Mouse (Mus musculus): ENCODE results near the gene Tfap2c. TPM values are rescaled to one million over a fixed set of nuclear protein-coding genes. Genes with fewer than 3 reads are reported as not detected.
A peak's percentile ranks its signal among the peaks of the same experiment; 100 is the strongest.

Gene Tfap2c
- polyA plus RNA-seq, 1 experiment = 5.2 TPM

GRCm38 (mm10) chr2:172589048-172589447, 39.7 kb downstream of the Tfap2c start:
- DNase-seq (ENCODE audit: low read depth) = no peak
- TF ChIP-seq CTCF (IDR thresholded peaks at IDR 0.05; ENCODE audit: borderline replicate concordance, extremely low read depth, insufficient read depth, insufficient read length) (no peak), POLR2A (IDR thresholded peaks at IDR 0.05; ENCODE audit: borderline replicate concordance, extremely low read depth, insufficient read depth, insufficient read length, poor library complexity, severe bottlenecking) (no peak)

DNA sequence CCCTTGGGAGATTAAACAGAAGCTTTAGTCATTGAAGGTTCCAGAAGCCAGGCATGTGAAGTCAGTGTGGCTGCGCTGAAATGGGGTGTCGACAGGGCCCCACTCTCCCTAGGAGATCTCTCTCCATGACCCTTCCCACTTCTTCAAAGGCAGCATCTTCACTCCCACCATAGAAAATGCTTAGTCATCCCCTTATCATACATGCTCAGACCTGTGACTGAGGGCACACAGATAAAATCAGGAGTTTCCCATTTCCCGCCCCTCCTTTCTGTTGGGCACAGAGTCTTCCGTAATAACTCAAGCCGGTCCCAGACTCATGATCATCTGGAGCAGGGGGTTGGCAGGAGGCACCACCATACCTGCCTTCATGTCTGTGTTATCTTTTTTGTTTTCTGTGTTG, 41.4 kb downstream of the Tfap2c start:
- DNase-seq (ENCODE audit: low read depth) = no peak
- TF ChIP-seq CTCF (IDR thresholded peaks at IDR 0.05; ENCODE audit: borderline replicate concordance, extremely low read depth, insufficient read depth, insufficient read length) = no peak
- TF ChIP-seq POLR2A (IDR thresholded peaks at IDR 0.05; ENCODE audit: borderline replicate concordance, extremely low read depth, insufficient read depth, insufficient read length, poor library complexity, severe bottlenecking) = no peak

DNA sequence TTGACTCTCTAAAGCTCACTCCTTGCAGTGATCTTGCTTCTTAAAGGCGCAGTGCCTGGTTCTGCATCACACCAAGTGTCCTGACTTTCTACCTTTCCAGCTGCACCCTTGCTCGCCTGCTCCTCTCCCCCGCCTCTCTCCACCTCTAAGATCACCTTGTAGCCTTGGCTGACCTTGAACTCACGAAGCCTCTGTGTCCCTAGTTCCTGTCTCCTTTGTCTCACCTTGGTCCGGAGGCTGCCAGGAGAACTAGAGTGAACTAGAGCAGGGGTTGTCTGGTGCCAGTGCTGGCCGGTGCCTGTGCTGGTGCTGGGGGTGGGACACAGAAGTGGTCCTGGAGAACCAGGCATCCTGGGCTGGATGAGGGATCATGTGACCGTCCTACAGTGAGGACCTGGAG, 44.9 kb downstream of the Tfap2c start:
- no peak for TF ChIP-seq POLR2A (IDR thresholded peaks at IDR 0.05; ENCODE audit: borderline replicate concordance, extremely low read depth, insufficient read depth, insufficient read length, poor library complexity, severe bottlenecking)
- TF ChIP-seq CTCF (IDR thresholded peaks at IDR 0.05; ENCODE audit: borderline replicate concordance, extremely low read depth, insufficient read depth, insufficient read length) = no peak
- no peak for DNase-seq (ENCODE audit: low read depth)

DNA sequence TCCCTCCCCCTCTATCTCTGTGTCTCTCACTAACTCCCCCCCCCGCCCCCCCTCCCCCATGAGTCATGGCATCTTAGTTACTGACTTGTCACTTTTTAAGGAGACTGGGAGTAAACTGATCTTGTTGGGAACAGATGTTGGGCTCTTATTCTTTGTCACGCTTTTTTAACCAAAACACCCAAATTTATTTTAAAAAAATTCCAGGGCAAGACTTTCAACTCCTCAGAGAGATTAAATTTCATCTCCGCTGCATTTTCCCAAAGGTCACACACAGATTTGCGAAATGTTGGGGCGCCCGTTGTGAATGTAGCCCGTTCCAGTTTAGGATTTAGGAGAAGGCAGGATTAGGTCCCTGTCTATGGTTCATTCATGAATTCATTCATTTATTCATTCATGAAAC, 47.7 kb downstream of the Tfap2c start:
- TF ChIP-seq CTCF (IDR thresholded peaks at IDR 0.05; ENCODE audit: borderline replicate concordance, extremely low read depth, insufficient read depth, insufficient read length) = no peak
- no peak for TF ChIP-seq POLR2A (IDR thresholded peaks at IDR 0.05; ENCODE audit: borderline replicate concordance, extremely low read depth, insufficient read depth, insufficient read length, poor library complexity, severe bottlenecking)

GRCm38 (mm10) chr2:172597881-172598280, 48.5 kb downstream of the Tfap2c start:
- no peak for DNase-seq (ENCODE audit: low read depth)
- TF ChIP-seq CTCF (IDR thresholded peaks at IDR 0.05; ENCODE audit: borderline replicate concordance, extremely low read depth, insufficient read depth, insufficient read length) (no peak), POLR2A (IDR thresholded peaks at IDR 0.05; ENCODE audit: borderline replicate concordance, extremely low read depth, insufficient read depth, insufficient read length, poor library complexity, severe bottlenecking) (no peak)

More for the DNA sequence above, 47.7 kb downstream of the Tfap2c start:
- DNase-seq (ENCODE audit: low read depth) = no peak

DNA sequence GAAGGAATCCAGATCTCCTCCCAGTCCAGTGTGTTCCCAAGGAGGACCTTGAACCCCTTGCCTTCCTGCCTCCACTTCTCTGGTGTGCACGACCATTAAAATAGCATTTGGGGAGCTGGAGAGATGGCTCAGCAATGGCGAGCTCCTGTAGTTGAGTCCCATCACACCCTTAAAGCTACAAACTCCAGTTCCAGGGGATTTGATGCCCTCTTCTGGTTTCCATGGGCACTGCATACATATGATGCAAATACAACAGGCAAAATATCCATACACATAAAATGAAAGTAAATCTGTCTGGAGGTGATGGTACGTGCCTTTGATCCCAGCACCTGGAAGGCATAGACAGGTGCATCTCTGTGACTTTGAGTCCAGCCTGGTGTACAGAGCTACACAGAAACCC, 55.2 kb downstream of the Tfap2c start:
- no peak for DNase-seq (ENCODE audit: low read depth)
- TF ChIP-seq POLR2A (IDR thresholded peaks at IDR 0.05; ENCODE audit: borderline replicate concordance, extremely low read depth, insufficient read depth, insufficient read length, poor library complexity, severe bottlenecking) = no peak
- no peak for TF ChIP-seq CTCF (IDR thresholded peaks at IDR 0.05; ENCODE audit: borderline replicate concordance, extremely low read depth, insufficient read depth, insufficient read length)

- TF ChIP-seq CTCF (IDR thresholded peaks at IDR 0.05; ENCODE audit: borderline replicate concordance, extremely low read depth, insufficient read depth, insufficient read length) (no peak), POLR2A (IDR thresholded peaks at IDR 0.05; ENCODE audit: borderline replicate concordance, extremely low read depth, insufficient read depth, insufficient read length, poor library complexity, severe bottlenecking) (no peak)
- peak; percentile 35 for DNase-seq (ENCODE audit: low read depth)
Measured at GRCm38 (mm10) chr2:172605642-172606041, 56.2 kb downstream of the Tfap2c start.

GRCm38 (mm10) chr2:172607710-172608109, 58.3 kb downstream of the Tfap2c start:
- TF ChIP-seq CTCF (IDR thresholded peaks at IDR 0.05; ENCODE audit: borderline replicate concordance, extremely low read depth, insufficient read depth, insufficient read length) = no peak
- TF ChIP-seq POLR2A (IDR thresholded peaks at IDR 0.05; ENCODE audit: borderline replicate concordance, extremely low read depth, insufficient read depth, insufficient read length, poor library complexity, severe bottlenecking) = no peak
- DNase-seq (ENCODE audit: low read depth) = no peak

Other genes with a start within 250 kb of the Tfap2c start
- 21.6 and 29.5 TPM in 2 replicates for gene Fam210b, start 204.0 kb upstream of the Tfap2c start, polyA plus RNA-seq (2012; rRNA removed)
- gene Aurka, start 179.1 kb upstream of the Tfap2c start, polyA plus RNA-seq (2012; rRNA removed) = 20.4 and 31.9 TPM in 2 replicates
- 43.2 and 46.1 TPM in 2 replicates for gene Cstf1, start 178.9 kb upstream of the Tfap2c start, polyA plus RNA-seq (2012; rRNA removed)
- gene Cass4, start 155.8 kb upstream of the Tfap2c start, polyA plus RNA-seq (2012; rRNA removed) = 0.06 and 0.11 TPM in 2 replicates
- 63.3 and 66.5 TPM in 2 replicates for gene Rtf2, start 109.0 kb upstream of the Tfap2c start, polyA plus RNA-seq (2012; rRNA removed)
- gene Gcnt7, start 91.0 kb upstream of the Tfap2c start, polyA plus RNA-seq (2012; rRNA removed) = not detected in 2 replicates
- gene Fam209, start 77.1 kb upstream of the Tfap2c start, polyA plus RNA-seq (2012; rRNA removed) = 0.37 and 0.57 TPM in 2 replicates